Mouse (Mus musculus) megakaryocyte, embryonic 14.5 days (primary cell): ENCODE measurements around the gene Prune1.

Experiments used
- FLI1 ChIP-seq: IDR thresholded peaks from 2 replicates; pipeline ENCODE4 v1.6.1; 2012; ENCODE audit warnings: low read length, inconsistent platforms, mixed read lengths
- GATA1 ChIP-seq: IDR thresholded peaks from 3 replicates; pipeline ENCODE4 v1.6.1; 2012; ENCODE audit warnings: mixed read lengths, low read length, inconsistent platforms, borderline replicate concordance

GRCm38 (mm10) chr3:95285390-95285789, 3.5 kb upstream of the Prune1 start:
- TF ChIP-seq GATA1 (no peak), FLI1 (no peak)
